Mouse (Mus musculus): Measurements from ENCODE around the gene Cep72.
A peak's percentile ranks its signal among the peaks of the same experiment; 100 is the strongest.
"Not testable (repeated sequence)": the region's sequence is repeated elsewhere in the genome, so short reads cannot be mapped to it uniquely, and the experiment has no call there.

Cep72 gene

GRCm38 (mm10) chr13:74061613-74062377, at the start of gene Cep72:
TSS of gene Cep72 (minus strand) at chr13:74062299.
- ATAC-seq (ENCODE audit: insufficient number of reproducible peaks, low FRiP score, low TSS enrichment), result peak; percentile 88

- ATAC-seq (ENCODE audit: insufficient number of reproducible peaks, low FRiP score, low TSS enrichment), result no peak
These were observed 45.3 kb upstream of the Cep72 start for GRCm38 (mm10) chr13:74107410-74107809.

- ATAC-seq (ENCODE audit: insufficient number of reproducible peaks, low FRiP score, low TSS enrichment), result no peak
These were observed 42.3 kb upstream of the Cep72 start for GRCm38 (mm10) chr13:74104417-74104816.

GRCm38 (mm10) chr13:74102831-74103582, 40.9 kb upstream of the Cep72 start:
- peak; percentile 57; the same call in 1 of the 2 replicates for ATAC-seq (ENCODE audit: insufficient number of reproducible peaks, low FRiP score, low TSS enrichment)

GRCm38 (mm10) chr13:74102108-74102830, 40.2 kb upstream of the Cep72 start:
- no peak for ATAC-seq (ENCODE audit: insufficient number of reproducible peaks, low FRiP score, low TSS enrichment)

GRCm38 (mm10) chr13:74098913-74099312, 36.8 kb upstream of the Cep72 start:
- no peak for ATAC-seq (ENCODE audit: insufficient number of reproducible peaks, low FRiP score, low TSS enrichment)

- ATAC-seq (ENCODE audit: insufficient number of reproducible peaks, low FRiP score, low TSS enrichment), result peak; percentile 65
These were observed 34.7 kb upstream of the Cep72 start for GRCm38 (mm10) chr13:74096715-74097363.

GRCm38 (mm10) chr13:74095936-74096335, 33.8 kb upstream of the Cep72 start:
- ATAC-seq (ENCODE audit: insufficient number of reproducible peaks, low FRiP score, low TSS enrichment), result no peak

- ATAC-seq (ENCODE audit: insufficient number of reproducible peaks, low FRiP score, low TSS enrichment), result no peak
These were observed 28.2 kb upstream of the Cep72 start for GRCm38 (mm10) chr13:74090265-74090664.

GRCm38 (mm10) chr13:74073369-74073768, 11.3 kb upstream of the Cep72 start:
- no peak for ATAC-seq (ENCODE audit: insufficient number of reproducible peaks, low FRiP score, low TSS enrichment)

GRCm38 (mm10) chr13:74071714-74072113, 9.6 kb upstream of the Cep72 start:
- ATAC-seq (ENCODE audit: insufficient number of reproducible peaks, low FRiP score, low TSS enrichment), result no peak

- not testable (repeated sequence) for ATAC-seq (ENCODE audit: insufficient number of reproducible peaks, low FRiP score, low TSS enrichment)
These were observed 9.1 kb upstream of the Cep72 start for GRCm38 (mm10) chr13:74071244-74071643.

GRCm38 (mm10) chr13:74066576-74066975, 4.5 kb upstream of the Cep72 start:
- no peak for ATAC-seq (ENCODE audit: insufficient number of reproducible peaks, low FRiP score, low TSS enrichment)

- ATAC-seq (ENCODE audit: insufficient number of reproducible peaks, low FRiP score, low TSS enrichment), result no peak
These were observed 1.4 kb upstream of the Cep72 start for GRCm38 (mm10) chr13:74063340-74064050.

GRCm38 (mm10) chr13:74062378-74063128, 454 bp upstream of the Cep72 start:
- no peak for ATAC-seq (ENCODE audit: insufficient number of reproducible peaks, low FRiP score, low TSS enrichment)

- no peak for ATAC-seq (ENCODE audit: insufficient number of reproducible peaks, low FRiP score, low TSS enrichment)
These were observed 4.0 kb downstream of the Cep72 start for GRCm38 (mm10) chr13:74058081-74058480.

GRCm38 (mm10) chr13:74056194-74056593, 5.9 kb downstream of the Cep72 start:
- ATAC-seq (ENCODE audit: insufficient number of reproducible peaks, low FRiP score, low TSS enrichment), result no peak

- no peak for ATAC-seq (ENCODE audit: insufficient number of reproducible peaks, low FRiP score, low TSS enrichment)
These were observed 22.2 kb downstream of the Cep72 start for GRCm38 (mm10) chr13:74039926-74040325.

- ATAC-seq (ENCODE audit: insufficient number of reproducible peaks, low FRiP score, low TSS enrichment), result no peak
These were observed 26.3 kb downstream of the Cep72 start for GRCm38 (mm10) chr13:74035776-74036175.
